ENCODE assay signal across 10 mouse cellular contexts in the genomic region with DNA sequence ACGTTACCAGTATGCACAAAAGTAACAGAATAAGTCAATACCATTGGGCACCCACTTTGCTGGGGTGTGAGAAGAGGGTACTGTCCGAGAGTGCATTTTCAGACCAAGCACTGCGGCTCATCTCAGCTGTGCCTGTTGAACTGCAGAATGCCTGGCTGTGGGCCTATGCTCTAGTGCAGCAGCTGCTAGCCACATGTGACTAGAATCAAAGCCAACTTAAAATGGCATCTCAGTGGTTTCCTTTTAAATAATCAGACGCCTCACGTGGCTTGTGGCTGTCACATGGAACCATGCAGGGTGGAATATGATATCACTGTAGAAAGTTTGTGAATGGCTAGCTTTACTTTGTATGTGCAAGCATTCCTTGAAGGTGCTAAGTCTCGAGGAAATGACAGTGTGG.
DNase-seq lines count a peak whose midpoint lies in the region; ATAC-seq and TF ChIP-seq lines count a peak whose summit lies in the region.
"Had no signal": no experiment of that assay in that cellular context is flagged by ENCODE, and none has a peak within 500 bp of the region (broad histone marks: within the 10 kb centered on the region; RNA-seq: fewer than 3 reads in every experiment).

No protein-coding gene starts in this region.

- H3K27me3 ChIP-seq in heart, embryonic 10.5 days (ENCODE audit: insufficient read depth, poor library complexity, severe bottlenecking) = no peaks in the 10 kb centered on the region
- H3K27me3 ChIP-seq in C2C12 (ENCODE audit: control insufficient read depth, insufficient read depth, insufficient read length) = no peaks in the 10 kb centered on the region
- no peaks in the 10 kb centered on the region for H3K27me3 ChIP-seq in embryonic facial prominence, embryonic 12.5 days
- no peaks in the 10 kb centered on the region for H3K27me3 ChIP-seq in limb, embryonic 12.5 days
- H3K27me3 ChIP-seq: heart, embryonic 15.5 days had no signal

- ATAC-seq in embryonic facial prominence, embryonic 12.5 days (ENCODE audit: insufficient number of reproducible peaks, insufficient read depth, low FRiP score, low TSS enrichment) = no peak
- ATAC-seq in limb, embryonic 12.5 days (ENCODE audit: insufficient number of reproducible peaks, insufficient read depth, low FRiP score, low TSS enrichment, low read depth) = no peak

- no peaks in the 10 kb centered on the region for H3K36me3 ChIP-seq in heart, embryonic 10.5 days
- H3K36me3 ChIP-seq in C2C12 (ENCODE audit: control insufficient read depth, insufficient read depth) = no peaks in the 10 kb centered on the region
- no peaks in the 10 kb centered on the region for H3K36me3 ChIP-seq in embryonic facial prominence, embryonic 12.5 days
- no peaks in the 10 kb centered on the region for H3K36me3 ChIP-seq in limb, embryonic 12.5 days
- H3K36me3 ChIP-seq: heart, embryonic 15.5 days had no signal

- no peak overlapping the region for H3K4me2 ChIP-seq in embryonic facial prominence, embryonic 12.5 days (replicated peaks)
- no peak overlapping the region for H3K4me2 ChIP-seq in limb, embryonic 12.5 days
- H3K4me2 ChIP-seq: heart, embryonic 15.5 days had no signal

- DNase-seq in heart, adult 18-20 months = peak; percentile 76 to 78
- no peak for DNase-seq in heart, embryonic 10.5 days (ENCODE audit: low spot score)
- DNase-seq in adrenal gland, adult 8-10 months = no peak
- DNase-seq in right cerebral cortex, postnatal 36 days (ENCODE audit: low spot score in 2 of 2) = no peak
- DNase-seq: adrenal gland, postnatal 14 days; kidney, postnatal 36 days had no signal

- H3K79me3 ChIP-seq in C2C12 (ENCODE audit: low read depth) = no peaks in the 10 kb centered on the region

- TF ChIP-seq CTCF in C2C12 (IDR thresholded peaks at IDR 0.05; ENCODE audit: control insufficient read depth, insufficient read depth, insufficient read length) = no peak

- peaks cover 17% of the 10 kb centered on the region for H3K4me1 ChIP-seq in heart, embryonic 10.5 days
- peaks cover 25% of the 10 kb centered on the region for H3K4me1 ChIP-seq in embryonic facial prominence, embryonic 12.5 days
- H3K4me1 ChIP-seq in limb, embryonic 12.5 days (replicated peaks) = peaks cover 37% of the 10 kb centered on the region

- 79% methylated on average over 6 of the region's 6 CpGs for WGBS in heart, embryonic 10.5 days
- WGBS in embryonic facial prominence, embryonic 12.5 days = 46% methylated on average over 6 of the region's 6 CpGs
- WGBS in limb, embryonic 12.5 days = 51% methylated on average over 6 of the region's 6 CpGs

- no peak overlapping the region for H3K4me3 ChIP-seq in heart, embryonic 10.5 days
- H3K4me3 ChIP-seq in C2C12 (ENCODE audit: insufficient read depth, poor library complexity, severe bottlenecking) = no peak overlapping the region
- H3K4me3 ChIP-seq in embryonic facial prominence, embryonic 12.5 days = no peak overlapping the region
- no peak overlapping the region for H3K4me3 ChIP-seq in limb, embryonic 12.5 days (replicated peaks)
- H3K4me3 ChIP-seq: heart, embryonic 15.5 days had no signal

- H3K27ac ChIP-seq in heart, embryonic 10.5 days = no peak overlapping the region
- H3K27ac ChIP-seq in embryonic facial prominence, embryonic 12.5 days = peak overlapping the region; percentile 50; the same call in 1 of the 2 replicates
- peak overlapping the region; percentile 56; the same call in 1 of the 2 replicates for H3K27ac ChIP-seq in limb, embryonic 12.5 days
- H3K27ac ChIP-seq: heart, embryonic 15.5 days had no signal

- no peak overlapping the region for H3ac ChIP-seq in C2C12 (ENCODE audit: control insufficient read depth, insufficient read length, low read depth)

- H3K9ac ChIP-seq in embryonic facial prominence, embryonic 12.5 days = no peak overlapping the region
- no peak overlapping the region for H3K9ac ChIP-seq in limb, embryonic 12.5 days (replicated peaks)
- H3K9ac ChIP-seq: heart, embryonic 15.5 days had no signal

- H3K79me2 ChIP-seq in C2C12 (ENCODE audit: control insufficient read depth, insufficient read depth) = no peaks in the 10 kb centered on the region

- H3K9me3 ChIP-seq in heart, embryonic 10.5 days = no peaks in the 10 kb centered on the region
- H3K9me3 ChIP-seq in embryonic facial prominence, embryonic 12.5 days = no peaks in the 10 kb centered on the region
- H3K9me3 ChIP-seq in limb, embryonic 12.5 days = no peaks in the 10 kb centered on the region
- H3K9me3 ChIP-seq: heart, embryonic 15.5 days had no signal

TF ChIP-seq in C2C12, 6 proteins besides CTCF, POLR2A, EP300 and RAD21:
- peak; percentile 21 for TF ChIP-seq MYOD1 (IDR thresholded peaks at IDR 0.05; ENCODE audit: control insufficient read depth, insufficient read length, low read depth)
- TF ChIP-seq MYOG (IDR thresholded peaks at IDR 0.05; ENCODE audit: control insufficient read depth, extremely low read depth, insufficient read length) = no peak
- TF ChIP-seq USF1 (IDR thresholded peaks at IDR 0.05; ENCODE audit: low read depth) = peak; percentile 82
TF ChIP-seq in C2C12: peak in this region for 2.

Comparison
In these comparisons a context has a peak if more than half of its experiments do, and no peak if none do; other contexts are left out.
1. DNase-seq: peak in heart, adult 18-20 months (2 of 2); none in heart, embryonic 10.5 days (single experiment), adrenal gland, adult 8-10 months (single experiment) and right cerebral cortex, postnatal 36 days (0 of 2).